Mouse (Mus musculus) thymus, adult 2 months (tissue): ENCODE results near the gene Tmem245.

Source experiments
- CTCF ChIP-seq: fragments of 200-500 bp; IDR thresholded peaks from 2 replicates; pipeline ENCODE4 v1.5.1; 2012; ENCODE audit warnings: mild to moderate bottlenecking, control low read depth, low read length, moderate library complexity, borderline replicate concordance; ENCODE audit not compliant: control insufficient read depth, poor library complexity, insufficient read depth; ENCODE audit errors: extremely low read depth
- POLR2A ChIP-seq: fragments of 200-500 bp; IDR thresholded peaks from 2 replicates; pipeline ENCODE4 v1.6.1; 2012; ENCODE audit warnings: mild to moderate bottlenecking, low read length, control low read depth, moderate library complexity; ENCODE audit not compliant: control insufficient read depth, poor library complexity, insufficient read depth; ENCODE audit errors: extremely low read depth

DNA sequence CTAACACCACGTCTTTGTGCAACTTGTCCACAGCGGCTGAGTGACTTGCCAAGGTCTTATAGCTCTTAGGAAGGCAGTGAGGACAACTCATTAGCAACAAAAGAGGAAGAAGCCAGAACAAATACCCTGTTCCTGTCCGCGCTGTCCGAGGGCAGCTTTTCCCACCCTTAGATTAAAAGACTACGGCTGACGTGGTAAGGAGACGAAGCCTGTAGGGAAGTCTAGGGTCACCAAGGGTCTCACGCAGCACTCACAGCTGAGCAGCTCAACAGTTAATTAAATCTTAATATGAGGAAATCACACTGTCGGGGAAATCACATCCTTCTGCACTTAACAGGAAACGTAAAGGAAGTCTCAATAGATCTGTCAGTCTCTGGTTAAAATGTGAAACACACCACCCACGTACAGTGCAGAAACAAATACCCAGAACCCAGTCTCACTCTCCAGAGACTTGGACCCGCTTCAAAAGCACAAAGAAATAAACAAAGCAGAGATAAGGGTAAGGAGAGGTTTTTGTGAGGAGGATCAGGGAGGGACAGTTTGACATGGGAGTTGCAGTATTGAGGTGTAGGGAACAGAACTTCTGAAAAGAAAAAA lies 116.1 kb downstream of the Tmem245 start:
- TF ChIP-seq POLR2A = no peak
- no peak for TF ChIP-seq CTCF
